Mouse (Mus musculus) neural tube, embryonic 12.5 days (tissue): Measurements from ENCODE around the gene Agbl2. TPM values are rescaled to one million over a fixed set of nuclear protein-coding genes. Genes with fewer than 3 reads are reported as not detected.

Experiments used
- ATAC-seq: fragments of 200-750 bp; cut with Nextera tagmentation; 2 replicates; pipeline ENCODE4 v1.8.0; 2017; ENCODE audit warnings: low read depth, mild to moderate bottlenecking, moderate TSS enrichment, moderate library complexity; ENCODE audit not compliant: low FRiP score
- H3K27ac ChIP-seq: fragments of 300-500 bp; sonication (generic); 2 replicates; pipeline ENCODE4 v1.5.1; 2016
- H3K27me3 ChIP-seq: fragments of 300-500 bp; sonication (generic); replicated peaks from 2 replicates; pipeline ENCODE4 v1.6.1; 2016; ENCODE audit warnings: mild to moderate bottlenecking
- H3K36me3 ChIP-seq: fragments of 300-500 bp; sonication (generic); 2 replicates; pipeline ENCODE4 v1.6.1; 2016; ENCODE audit warnings: mild to moderate bottlenecking
- H3K4me1 ChIP-seq: fragments of 300-500 bp; sonication (generic); 2 replicates; pipeline ENCODE4 v1.6.1; 2016
- H3K4me2 ChIP-seq: fragments of 300-500 bp; sonication (generic); replicated peaks from 2 replicates; pipeline ENCODE4 v1.6.1; 2016; ENCODE audit warnings: mild to moderate bottlenecking
- H3K4me3 ChIP-seq: fragments of 300-500 bp; sonication (generic); 2 replicates; pipeline ENCODE4 v1.5.1; 2016
- H3K9ac ChIP-seq: fragments of 300-500 bp; sonication (generic); 2 replicates; pipeline ENCODE4 v1.6.1; 2016; ENCODE audit warnings: mild to moderate bottlenecking
- H3K9me3 ChIP-seq: fragments of 300-500 bp; sonication (generic); 2 replicates; pipeline ENCODE4 v1.6.1; 2016; ENCODE audit warnings: mild to moderate bottlenecking
- WGBS: fragments of 180-500 bp; shearing (Covaris S2); methylation state at CpG from one replicate; pipeline ENCODE4 v1.1.7; 2016; 5-methylcytosine and 5-hydroxymethylcytosine counted together
- polyA plus RNA-seq: library from polyadenylated mRNA; unstranded; fragments of >200 nt; fragmentation: Nextera tagmentation; extraction: Ambion mirVana; gene quantifications from 2 replicates; pipeline ENCODE4 v1.2.1, GENCODE M21; 2016

Agbl2 gene
- polyA plus RNA-seq, 1 experiment from 2014 or later, result 0.28 TPM

GRCm38 (mm10) chr2:90753565-90753964 is 29.0 kb upstream of the Agbl2 start:
- WGBS, result 93% methylated on average over 2 of the region's 2 CpGs
- Histone ChIP-seq H3K27ac (no peak overlapping the region), H3K9ac (no peak overlapping the region), H3K36me3 (peaks cover 71% of the 10 kb centered on the region), H3K27me3 (no peaks in the 10 kb centered on the region), H3K4me3 (no peak overlapping the region), H3K4me1 (no peaks in the 10 kb centered on the region), H3K9me3 (no peaks in the 10 kb centered on the region), H3K4me2 (no peak overlapping the region)
- ATAC-seq, result no peak

GRCm38 (mm10) chr2:90754188-90754587 is 28.3 kb upstream of the Agbl2 start:
- over 99% methylated on average over 3 of the region's 3 CpGs for whole genome bisulfite sequencing
- no peak for ATAC-seq
- Histone ChIP-seq H3K4me1 (no peaks in the 10 kb centered on the region), H3K27ac (no peak overlapping the region), H3K4me3 (no peak overlapping the region), H3K4me2 (no peak overlapping the region), H3K9ac (no peak overlapping the region), H3K9me3 (no peaks in the 10 kb centered on the region), H3K36me3 (peaks cover 74% of the 10 kb centered on the region), H3K27me3 (no peaks in the 10 kb centered on the region)

DNA sequence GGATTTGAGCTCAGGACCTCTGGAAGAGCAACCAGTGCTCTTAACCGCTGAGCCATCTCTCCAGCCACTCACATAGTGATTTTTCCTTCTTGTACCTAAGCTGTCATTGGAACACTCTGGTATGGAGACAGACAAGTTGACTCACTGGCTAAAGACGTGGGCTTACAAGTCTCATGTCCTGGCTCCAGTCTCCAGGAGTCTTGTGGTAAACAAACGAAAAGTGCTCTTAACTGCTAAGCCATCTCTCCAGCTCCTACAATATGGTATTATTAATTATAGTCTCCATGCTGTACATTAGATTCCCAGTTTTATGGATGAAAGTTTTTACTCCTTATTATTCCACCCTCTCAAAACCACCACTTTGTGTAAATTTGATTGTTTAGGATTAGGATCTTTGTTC is 17.4 kb upstream of the Agbl2 start:
- Histone ChIP-seq H3K9ac (no peak overlapping the region), H3K4me1 (no peaks in the 10 kb centered on the region), H3K27me3 (no peaks in the 10 kb centered on the region), H3K4me3 (no peak overlapping the region), H3K27ac (no peak overlapping the region), H3K9me3 (no peaks in the 10 kb centered on the region), H3K4me2 (no peak overlapping the region), H3K36me3 (peaks cover 89% of the 10 kb centered on the region)
- no peak for ATAC-seq
- WGBS, result 92% methylated on average over 3 of the region's 3 CpGs

DNA sequence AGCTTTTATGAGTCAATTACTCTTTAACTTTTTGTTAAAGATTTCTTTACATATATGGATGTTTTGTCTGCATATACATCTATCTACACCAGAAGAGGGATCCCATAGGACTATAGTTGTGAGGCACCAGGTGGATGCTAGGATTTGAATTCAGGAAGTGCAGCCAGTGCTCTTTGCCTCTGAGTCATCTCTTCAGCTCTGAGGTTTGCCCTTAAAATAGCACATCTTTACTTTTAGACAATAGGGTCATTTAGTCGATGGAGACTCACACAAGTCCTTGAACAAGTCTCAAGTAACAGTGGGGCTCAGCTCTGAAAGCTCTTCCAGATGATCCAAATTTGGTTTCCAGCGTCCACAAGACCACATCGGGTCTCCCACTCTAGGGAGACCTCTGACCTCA is 1.2 kb upstream of the Agbl2 start:
- Histone ChIP-seq H3K4me1 (peaks cover 10% of the 10 kb centered on the region), H3K27ac (no peak overlapping the region), H3K36me3 (peaks cover 39% of the 10 kb centered on the region), H3K9ac (no peak overlapping the region), H3K9me3 (no peaks in the 10 kb centered on the region), H3K4me2 (no peak overlapping the region), H3K27me3 (0 out of 2 replicates have a peak, but pooled peaks cover 3% of the 10 kb centered on the region), H3K4me3 (no peak overlapping the region)
- no peak for ATAC-seq
- WGBS, result 50% methylated on average over 3 of the region's 3 CpGs

GRCm38 (mm10) chr2:90781938-90782337 is 589 bp upstream of the Agbl2 start:
- Histone ChIP-seq H3K4me2 (no peak overlapping the region), H3K27ac (no peak overlapping the region), H3K4me1 (peaks cover 10% of the 10 kb centered on the region), H3K36me3 (peaks cover 34% of the 10 kb centered on the region), H3K27me3 (0 out of 2 replicates have a peak, but pooled peaks cover 3% of the 10 kb centered on the region), H3K9ac (no peak overlapping the region), H3K9me3 (no peaks in the 10 kb centered on the region), H3K4me3 (no peak overlapping the region)
- 48% methylated on average over 2 of the region's 2 CpGs for whole genome bisulfite sequencing
- ATAC-seq, result no peak

- 2% methylated on average over 29 of the region's 29 CpGs for WGBS
- Histone ChIP-seq H3K4me2 (peak overlapping the region; percentile 64), H3K9me3 (no peaks in the 10 kb centered on the region), H3K4me1 (peaks cover 10% of the 10 kb centered on the region), H3K4me3 (peak overlapping the region; percentile 30), H3K27ac (no peak overlapping the region), H3K27me3 (0 out of 2 replicates have a peak, but pooled peaks cover 3% of the 10 kb centered on the region), H3K9ac (peak overlapping the region; percentile 42; the same call in 1 of the 2 replicates), H3K36me3 (peaks cover 25% of the 10 kb centered on the region)
- ATAC-seq, result peak; percentile 39; the same call in 1 of the 2 replicates
These were observed 467 bp downstream of the Agbl2 start for GRCm38 (mm10) chr2:90782901-90783486.

DNA sequence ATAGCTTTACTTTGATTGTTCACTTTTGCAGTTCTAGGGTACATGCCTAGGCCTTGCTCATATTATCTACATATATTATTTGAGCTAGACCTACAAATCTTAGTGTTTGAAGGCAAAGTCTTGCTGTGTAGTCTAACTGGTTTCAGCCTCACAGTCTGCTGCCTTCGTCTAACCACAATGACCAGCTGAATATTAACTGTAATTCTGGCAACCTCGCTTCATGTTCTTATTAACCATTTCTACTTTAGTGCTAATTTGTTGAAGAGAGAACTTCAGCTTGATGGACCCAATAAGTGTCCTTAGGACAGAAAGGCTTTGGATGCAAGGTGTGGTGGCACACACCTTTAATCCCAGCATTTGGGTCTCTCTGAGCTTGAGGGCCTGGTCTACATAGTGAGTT is 5.6 kb downstream of the Agbl2 start:
- H3K4me3 ChIP-seq, result no peak overlapping the region
- H3K27me3 ChIP-seq, result 0 out of 2 replicates have a peak, but pooled peaks cover 3% of the 10 kb centered on the region
- peaks cover 1% of the 10 kb centered on the region for H3K4me1 ChIP-seq
- H3K4me2 ChIP-seq, result no peak overlapping the region
- 86% methylated on average over 2 of the region's 2 CpGs for WGBS
- ATAC-seq, result no peak
- H3K36me3 ChIP-seq, result no peaks in the 10 kb centered on the region
- H3K9me3 ChIP-seq, result no peaks in the 10 kb centered on the region
- no peak overlapping the region for H3K9ac ChIP-seq
- no peak overlapping the region for H3K27ac ChIP-seq

DNA sequence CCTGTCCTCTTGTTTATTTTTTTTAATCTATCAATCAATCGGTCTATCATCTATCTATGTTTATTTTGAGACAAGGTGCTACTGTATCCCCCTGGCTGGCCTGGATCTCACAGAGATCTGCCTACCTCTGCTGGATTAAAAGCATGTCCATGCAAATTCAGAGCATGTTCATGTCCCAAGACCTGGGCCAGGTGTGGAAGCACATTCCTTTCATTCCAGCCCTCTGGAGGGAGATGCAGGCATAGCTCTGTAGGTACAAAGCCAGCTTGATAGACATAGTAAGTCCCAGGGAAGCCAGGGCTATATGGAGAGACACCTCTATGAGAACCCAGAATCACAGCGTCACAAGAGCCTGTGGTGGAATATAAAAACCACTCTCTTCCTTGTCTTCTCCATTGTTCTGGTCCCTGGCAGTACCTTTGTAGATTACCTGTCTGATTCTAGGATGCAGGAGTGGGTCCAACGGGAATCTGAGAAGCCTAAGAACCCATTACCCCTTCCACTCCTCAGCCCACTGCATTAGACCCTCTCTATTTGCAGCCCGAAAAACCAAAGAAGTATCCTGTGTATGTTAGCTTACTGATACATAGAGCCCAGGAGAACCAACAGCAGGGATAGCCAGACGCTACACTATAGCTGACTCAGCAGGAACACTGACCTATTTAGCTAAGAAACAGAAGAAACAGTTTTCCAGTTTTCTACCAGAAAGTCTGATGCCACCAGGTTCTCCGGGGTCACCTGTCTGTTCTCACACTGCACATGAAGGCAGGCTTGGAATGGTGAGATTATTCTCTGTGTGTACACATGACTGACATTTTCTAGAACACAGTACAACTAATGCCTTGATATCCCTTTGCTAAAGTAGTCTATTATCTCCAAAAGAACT is 26.0 kb downstream of the Agbl2 start:
- no peak overlapping the region for H3K9ac ChIP-seq
- no peak overlapping the region for H3K4me2 ChIP-seq
- H3K4me1 ChIP-seq, result no peaks in the 10 kb centered on the region
- H3K27ac ChIP-seq, result no peak overlapping the region
- H3K36me3 ChIP-seq, result no peaks in the 10 kb centered on the region
- H3K27me3 ChIP-seq, result no peaks in the 10 kb centered on the region
- WGBS, result 86% methylated on average over 6 of the region's 6 CpGs
- no peak overlapping the region for H3K4me3 ChIP-seq
- no peak for ATAC-seq
- no peaks in the 10 kb centered on the region for H3K9me3 ChIP-seq

DNA sequence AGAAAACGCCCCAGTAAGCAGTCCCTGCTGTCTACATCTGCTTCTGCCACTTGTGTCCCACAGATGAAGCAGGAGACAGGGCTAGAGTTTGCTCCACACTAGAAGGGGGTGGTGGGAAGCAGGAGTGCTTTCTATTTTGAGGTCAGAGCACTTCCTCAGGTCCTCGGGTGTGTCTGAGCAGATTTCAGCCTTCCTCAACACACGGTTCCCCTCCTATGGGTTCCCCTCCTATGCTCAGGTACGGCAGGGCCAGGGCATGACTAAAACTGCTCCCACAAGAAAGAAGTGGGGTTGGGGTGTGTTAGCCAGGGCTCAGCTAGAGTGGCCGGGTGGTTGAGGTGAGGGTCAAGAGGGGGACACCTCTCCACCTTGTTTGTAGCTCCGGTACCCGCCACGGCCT is 28.2 kb downstream of the Agbl2 start:
- Histone ChIP-seq H3K27ac (no peak overlapping the region), H3K4me3 (no peak overlapping the region), H3K27me3 (no peaks in the 10 kb centered on the region), H3K4me1 (no peaks in the 10 kb centered on the region), H3K9ac (no peak overlapping the region), H3K36me3 (no peaks in the 10 kb centered on the region), H3K9me3 (no peaks in the 10 kb centered on the region), H3K4me2 (no peak overlapping the region)
- ATAC-seq, result no peak
- WGBS, result 93% methylated on average over 8 of the region's 8 CpGs

GRCm38 (mm10) chr2:90815266-90815665 is 32.7 kb downstream of the Agbl2 start:
- Histone ChIP-seq H3K9me3 (no peaks in the 10 kb centered on the region), H3K4me1 (no peaks in the 10 kb centered on the region), H3K27ac (no peak overlapping the region), H3K4me2 (no peak overlapping the region), H3K27me3 (no peaks in the 10 kb centered on the region), H3K36me3 (no peaks in the 10 kb centered on the region), H3K9ac (no peak overlapping the region), H3K4me3 (no peak overlapping the region)
- WGBS, result 83% methylated on average over 2 of the region's 2 CpGs
- no peak for ATAC-seq

- Histone ChIP-seq H3K9me3 (no peaks in the 10 kb centered on the region), H3K4me1 (no peaks in the 10 kb centered on the region), H3K4me2 (no peak overlapping the region), H3K27ac (no peak overlapping the region), H3K27me3 (no peaks in the 10 kb centered on the region), H3K36me3 (no peaks in the 10 kb centered on the region), H3K4me3 (no peak overlapping the region), H3K9ac (no peak overlapping the region)
- no peak for ATAC-seq
- 82% methylated on average over 4 of the region's 4 CpGs for WGBS
These were observed 33.6 kb downstream of the Agbl2 start for GRCm38 (mm10) chr2:90816144-90816543.

DNA sequence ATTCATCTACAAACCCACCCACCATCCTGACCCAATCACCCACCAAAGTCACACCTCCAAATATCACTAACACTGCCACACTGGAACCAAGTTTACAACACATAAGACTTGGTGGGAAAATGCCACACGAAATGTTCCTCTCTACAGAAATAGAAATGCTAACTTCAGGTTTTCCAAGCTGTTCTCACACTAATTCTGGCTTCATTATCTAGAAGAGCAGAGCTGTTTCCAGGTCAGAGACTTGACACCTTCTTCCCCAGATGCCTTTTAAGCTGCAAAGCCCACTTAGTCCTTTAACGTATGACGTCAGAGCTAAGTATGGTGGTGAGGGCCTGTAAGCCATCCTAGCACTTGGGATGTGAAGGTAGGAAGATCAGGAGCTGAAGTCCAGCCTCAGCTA is 36.2 kb downstream of the Agbl2 start:
- Histone ChIP-seq H3K27me3 (no peaks in the 10 kb centered on the region), H3K9ac (no peak overlapping the region), H3K4me1 (no peaks in the 10 kb centered on the region), H3K9me3 (no peaks in the 10 kb centered on the region), H3K36me3 (no peaks in the 10 kb centered on the region), H3K4me3 (no peak overlapping the region), H3K27ac (no peak overlapping the region), H3K4me2 (no peak overlapping the region)
- ATAC-seq, result no peak
- 91% methylated on average over 3 of the region's 3 CpGs for WGBS
